Mouse (Mus musculus): Measurements from ENCODE around the gene A930002H24Rik.

The A930002H24Rik gene

GRCm38 (mm10) chr17:63836223-63836622, 27.4 kb downstream of the A930002H24Rik start:
- DNase-seq (ENCODE audit: low read depth, low spot score), result no peak

DNA sequence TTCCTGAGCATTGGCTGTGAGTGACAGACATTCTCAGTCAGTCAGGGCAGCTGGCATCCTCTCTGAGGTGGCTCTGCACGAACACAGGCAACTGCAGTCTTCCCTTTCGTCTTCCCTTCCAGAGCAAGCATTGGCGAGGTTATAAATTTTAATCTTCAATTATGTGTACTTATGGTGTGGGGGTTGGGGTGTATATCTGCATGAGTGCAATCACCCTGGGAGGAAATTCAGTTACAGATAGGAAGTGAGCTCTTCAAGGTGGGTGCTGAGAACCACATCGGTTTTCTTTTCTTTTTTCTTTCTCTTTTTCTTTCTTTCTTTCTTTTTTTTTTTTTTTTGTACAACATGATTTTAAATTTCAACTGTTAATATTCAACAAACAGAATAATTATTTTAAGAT, 32.0 kb downstream of the A930002H24Rik start:
- DNase-seq (ENCODE audit: low read depth, low spot score), result no peak

DNA sequence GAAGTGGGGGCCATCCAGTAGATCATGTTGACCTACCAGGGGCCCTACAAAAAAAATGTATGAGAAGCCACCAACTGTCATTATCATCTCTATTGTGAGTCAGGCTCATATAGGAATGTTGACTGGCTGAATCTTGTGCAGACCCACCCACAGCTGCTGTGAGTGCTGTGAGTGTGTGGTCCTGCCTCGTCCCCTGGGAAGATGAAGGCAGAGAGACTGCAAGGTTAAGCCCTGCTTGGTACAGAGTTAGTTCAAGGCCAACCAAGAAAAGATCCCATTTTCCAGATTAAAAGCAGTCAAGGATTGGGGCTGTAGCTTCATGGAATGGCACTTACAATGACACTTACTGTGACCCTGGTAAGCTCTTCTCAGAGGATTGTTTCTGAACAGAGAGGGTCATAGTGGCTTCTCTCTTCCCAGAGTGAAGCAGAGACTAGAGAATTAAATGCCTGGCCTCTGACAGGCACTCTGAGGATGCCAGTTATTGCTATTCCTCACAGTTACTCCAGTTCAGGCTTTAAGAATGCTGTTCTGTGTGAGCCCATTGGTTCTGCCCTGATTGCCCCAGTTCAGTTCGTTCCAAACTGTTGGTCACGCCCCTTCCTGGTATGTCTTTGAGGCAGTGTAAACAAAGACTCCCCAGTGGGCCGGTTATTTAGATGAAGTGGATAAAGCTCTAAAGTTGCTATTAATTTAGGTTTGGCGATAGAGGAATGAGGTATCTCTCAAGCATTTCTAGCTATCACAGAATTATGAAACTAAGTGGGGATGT, 34.8 kb downstream of the A930002H24Rik start:
- no peak for DNase-seq (ENCODE audit: low read depth, low spot score)

GRCm38 (mm10) chr17:63826767-63827166, 36.8 kb downstream of the A930002H24Rik start:
- DNase-seq (ENCODE audit: low read depth, low spot score), result no peak

DNA sequence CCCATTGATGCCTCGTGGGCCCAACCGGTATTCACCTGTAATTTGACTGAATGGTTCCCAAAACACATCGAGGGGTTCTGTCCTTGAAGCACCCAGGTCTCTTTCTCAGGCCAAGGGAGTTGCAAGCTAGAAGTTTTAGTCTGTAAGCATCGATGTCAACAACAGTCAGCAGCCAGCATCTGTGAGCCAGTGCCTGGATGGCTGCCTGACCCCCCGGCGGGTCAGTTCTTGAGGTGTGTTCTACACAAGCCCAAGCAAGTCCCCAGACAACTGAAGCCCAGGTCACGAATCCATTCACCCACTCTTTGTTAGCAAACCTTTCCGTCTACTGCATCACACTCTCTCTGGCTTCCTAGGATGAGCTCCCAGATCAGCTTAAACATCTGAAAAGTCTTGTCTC, 37.4 kb downstream of the A930002H24Rik start:
- DNase-seq (ENCODE audit: low read depth, low spot score), result no peak

DNA sequence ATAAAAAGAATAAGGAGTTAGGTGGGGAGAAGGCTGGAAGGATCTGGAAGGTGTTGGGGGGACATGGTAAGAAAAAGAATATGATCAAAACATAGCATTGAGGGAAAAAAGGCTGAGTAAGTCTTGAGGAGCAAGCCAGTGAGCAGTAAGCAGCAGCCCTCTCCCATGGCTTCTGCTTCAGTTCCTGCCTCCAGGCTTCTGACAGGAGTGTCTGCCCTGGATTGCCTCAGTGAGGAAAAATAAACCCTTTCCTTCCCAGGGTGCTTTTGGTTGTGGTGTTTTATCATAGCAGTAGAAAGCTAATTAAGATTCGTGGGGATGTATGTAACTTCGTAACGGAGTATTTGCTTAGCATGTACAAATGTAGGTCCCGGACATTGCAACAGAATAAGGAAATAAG, 39.5 kb downstream of the A930002H24Rik start:
- no peak for DNase-seq (ENCODE audit: low read depth, low spot score)

- no peak for DNase-seq (ENCODE audit: low read depth, low spot score)
Observed at GRCm38 (mm10) chr17:63818444-63819027, 45.1 kb downstream of the A930002H24Rik start.

DNA sequence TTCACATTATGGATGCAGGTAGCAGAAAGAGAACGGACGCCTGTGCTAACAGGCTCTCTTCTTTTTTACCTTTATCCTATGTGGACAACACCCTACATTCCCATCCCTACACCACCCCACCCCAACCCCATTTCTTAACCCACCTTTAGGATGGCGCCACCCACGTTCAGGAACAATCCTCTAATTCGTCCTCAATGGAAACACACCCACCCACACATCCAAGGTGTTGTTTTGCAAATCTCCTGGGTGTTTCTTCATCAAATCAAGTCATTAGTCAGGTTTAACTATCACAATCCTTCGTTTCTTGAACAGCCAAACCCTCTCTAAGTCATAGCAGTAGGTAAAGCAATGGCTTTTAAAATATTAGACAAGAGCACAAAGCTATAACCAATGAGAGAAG, 50.0 kb downstream of the A930002H24Rik start:
- DNase-seq (ENCODE audit: low read depth, low spot score), result no peak
